Mouse (Mus musculus) heart, embryonic 14.5 days (tissue): ENCODE measurements at regions not wholly inside any gene's neighbourhood (a gene's known extent, or its start where the extent isn't known, plus 50 kb on each side); places are given as distances from the start of the nearest gene placed in this dataset.

Experiments
- ATAC-seq: fragments of 200-750 bp; cut with Nextera tagmentation; 2 replicates; pipeline ENCODE4 v1.8.0; 2017; ENCODE audit warnings: low read depth, moderate TSS enrichment; ENCODE audit not compliant: insufficient number of reproducible peaks, insufficient read depth, low FRiP score
- H3K27ac ChIP-seq, 2 experiments: fragments of 200-500 bp in 1 of 2; fragments of 300-500 bp in 1 of 2; sonication (generic) in 1 of 2; replicated peaks in 1 of 2; 2 replicates each; pipeline ENCODE4 v1.5.1; 2012 to 2014; ENCODE audit warnings: low read depth in 2 of 2, low read length in 2 of 2, control low read depth in 1 of 2, mild to moderate bottlenecking in 1 of 2, mixed read lengths in 1 of 2; ENCODE audit not compliant: control insufficient read depth in 1 of 2, insufficient read depth in 1 of 2
- H3K27me3 ChIP-seq: fragments of 300-500 bp; sonication (generic); 2 replicates; pipeline ENCODE4 v1.6.1; 2014; ENCODE audit warnings: mild to moderate bottlenecking, low read length, control low read depth; ENCODE audit not compliant: control insufficient read depth, insufficient read depth
- H3K36me3 ChIP-seq: fragments of 300-500 bp; sonication (generic); 2 replicates; pipeline ENCODE4 v1.6.1; 2014; ENCODE audit warnings: mild to moderate bottlenecking, control low read depth, low read length, mixed read lengths; ENCODE audit not compliant: control insufficient read depth, insufficient read depth
- H3K4me1 ChIP-seq, 2 experiments: fragments of 200-500 bp in 1 of 2; fragments of 300-500 bp in 1 of 2; sonication (generic) in 1 of 2; 2 replicates each; pipeline ENCODE4 v1.6.1; 2012 to 2014; ENCODE audit warnings: low read length in 2 of 2, control low read depth in 1 of 2, mixed read lengths in 1 of 2; ENCODE audit not compliant: control insufficient read depth in 2 of 2, insufficient read depth in 2 of 2
- H3K4me2 ChIP-seq: fragments of 300-500 bp; sonication (generic); 2 replicates; pipeline ENCODE4 v1.6.1; 2014; ENCODE audit warnings: mild to moderate bottlenecking, low read length
- H3K4me3 ChIP-seq, 2 experiments: fragments of 200-500 bp in 1 of 2; fragments of 300-500 bp in 1 of 2; sonication (generic) in 1 of 2; 2 replicates each; pipeline ENCODE4 v1.5.1; 2012 to 2014; ENCODE audit warnings: low read length in 2 of 2, mild to moderate bottlenecking in 2 of 2, control low read depth in 1 of 2, low read depth in 1 of 2, moderate library complexity in 1 of 2; ENCODE audit not compliant: control insufficient read depth in 1 of 2, insufficient read depth in 1 of 2
- H3K9ac ChIP-seq: fragments of 300-500 bp; sonication (generic); 2 replicates; pipeline ENCODE4 v1.6.1; 2014; ENCODE audit warnings: mild to moderate bottlenecking, low read length
- H3K9me3 ChIP-seq: fragments of 300-500 bp; sonication (generic); 2 replicates; pipeline ENCODE4 v1.6.1; 2016; ENCODE audit warnings: low read length, control low read depth; ENCODE audit not compliant: control insufficient read depth
- WGBS: fragments of 180-500 bp; shearing (Covaris S2); extraction: QIAGEN DNeasy Blood & Tissue Kit; methylation state at CpG from one replicate; pipeline ENCODE4 v1.1.7; 2014; 5-methylcytosine and 5-hydroxymethylcytosine counted together

GRCm38 (mm10) chr5:43384689-43385375, 130.5 kb upstream of the C1qtnf7 start:
- H3K4me3 ChIP-seq = no peak overlapping the region
- peaks cover 0 to 3% of the 10 kb centered on the region in 2 experiments; a peak in 1 of 4 replicates for H3K4me1 ChIP-seq
- H3K9ac ChIP-seq = no peak overlapping the region
- H3K4me2 ChIP-seq = no peak overlapping the region
- WGBS = 76% methylated on average over 3 of the region's 3 CpGs
- no peaks in the 10 kb centered on the region for H3K36me3 ChIP-seq
- no peak overlapping the region for H3K27ac ChIP-seq
- H3K9me3 ChIP-seq = no peaks in the 10 kb centered on the region
- ATAC-seq = no peak
- H3K27me3 ChIP-seq = no peaks in the 10 kb centered on the region

- Histone ChIP-seq H3K9ac (no peak overlapping the region), H3K27me3 (no peaks in the 10 kb centered on the region), H3K4me2 (no peak overlapping the region), H3K9me3 (no peaks in the 10 kb centered on the region), H3K27ac (no peak overlapping the region), H3K4me3 (no peak overlapping the region), H3K36me3 (no peaks in the 10 kb centered on the region), H3K4me1 (peaks cover 0 to 3% of the 10 kb centered on the region in 2 experiments; a peak in 1 of 4 replicates)
- 11% methylated on average over 2 of the region's 2 CpGs for WGBS
- ATAC-seq = no peak
Measured at GRCm38 (mm10) chr5:43390997-43391396, 124.3 kb upstream of the C1qtnf7 start.

GRCm38 (mm10) chr5:43391412-43392029, 123.8 kb upstream of the C1qtnf7 start:
- Histone ChIP-seq H3K4me3 (no peak overlapping the region), H3K4me2 (no peak overlapping the region), H3K9ac (no peak overlapping the region), H3K27ac (no peak overlapping the region), H3K9me3 (no peaks in the 10 kb centered on the region), H3K36me3 (no peaks in the 10 kb centered on the region), H3K4me1 (peaks cover 0 to 3% of the 10 kb centered on the region in 2 experiments; a peak in 1 of 4 replicates), H3K27me3 (no peaks in the 10 kb centered on the region)
- no peak for ATAC-seq
- 8% methylated on average over 3 of the region's 3 CpGs for WGBS

GRCm38 (mm10) chr5:43392908-43393545, 122.3 kb upstream of the C1qtnf7 start:
- Histone ChIP-seq H3K36me3 (no peaks in the 10 kb centered on the region), H3K27ac (no peak overlapping the region), H3K9me3 (no peaks in the 10 kb centered on the region), H3K4me1 (peaks cover 0 to 3% of the 10 kb centered on the region in 2 experiments; a peak in 1 of 4 replicates), H3K27me3 (no peaks in the 10 kb centered on the region), H3K9ac (no peak overlapping the region), H3K4me2 (no peak overlapping the region), H3K4me3 (no peak overlapping the region)
- no peak for ATAC-seq
- WGBS = 54% methylated on average over 8 of the region's 8 CpGs

- H3K9ac ChIP-seq = no peak overlapping the region
- H3K36me3 ChIP-seq = no peaks in the 10 kb centered on the region
- H3K4me1 ChIP-seq = no peaks in the 10 kb centered on the region
- 85% methylated on average over 2 of the region's 2 CpGs for WGBS
- ATAC-seq = no peak
- no peak overlapping the region for H3K4me3 ChIP-seq
- H3K4me2 ChIP-seq = no peak overlapping the region
- H3K27me3 ChIP-seq = no peaks in the 10 kb centered on the region
- H3K27ac ChIP-seq = no peak overlapping the region
- no peaks in the 10 kb centered on the region for H3K9me3 ChIP-seq
Measured at GRCm38 (mm10) chr5:43417259-43417658, 98.1 kb upstream of the C1qtnf7 start.

- ATAC-seq = no peak
- Histone ChIP-seq H3K9ac (no peak overlapping the region), H3K27me3 (no peaks in the 10 kb centered on the region), H3K9me3 (no peaks in the 10 kb centered on the region), H3K4me1 (peaks cover 0 to 3% of the 10 kb centered on the region in 2 experiments; a peak in 2 of 4 replicates), H3K4me2 (no peak overlapping the region), H3K4me3 (no peak overlapping the region), H3K36me3 (no peaks in the 10 kb centered on the region), H3K27ac (no peak overlapping the region)
- WGBS = 74% methylated on average over 9 of the region's 9 CpGs
Measured at GRCm38 (mm10) chr5:43422815-43423687, 92.3 kb upstream of the C1qtnf7 start.

GRCm38 (mm10) chr5:43424551-43425257, 90.6 kb upstream of the C1qtnf7 start:
- no peak overlapping the region for H3K4me3 ChIP-seq
- H3K9me3 ChIP-seq = no peaks in the 10 kb centered on the region
- H3K4me2 ChIP-seq = no peak overlapping the region
- H3K27ac ChIP-seq = no peak overlapping the region
- H3K27me3 ChIP-seq = no peaks in the 10 kb centered on the region
- H3K36me3 ChIP-seq = no peaks in the 10 kb centered on the region
- WGBS = 60% methylated on average over 9 of the region's 9 CpGs
- peaks cover 0 to 3% of the 10 kb centered on the region in 2 experiments; a peak in 2 of 4 replicates for H3K4me1 ChIP-seq
- H3K9ac ChIP-seq = no peak overlapping the region
- ATAC-seq = no peak
